13 mouse cellular contexts compared by ENCODE assay signal in genomic region chr12:106016265-106017012, GRCm38 (mm10). TPM values are rescaled to one million over a fixed set of nuclear protein-coding genes. Genes with fewer than 3 reads are reported as not detected.
DNase-seq lines count a peak whose midpoint lies in the region; ATAC-seq and TF ChIP-seq lines count a peak whose summit lies in the region.
"Had no signal": no experiment of that assay in that cellular context is flagged by ENCODE, and none has a peak within 500 bp of the region (broad histone marks: within the 10 kb centered on the region; RNA-seq: fewer than 3 reads in every experiment).

No protein-coding gene starts in this region.

- DNase-seq in lung, postnatal 25 days (ENCODE audit: low spot score), result peak; percentile 35
- no peak for DNase-seq in lung, adult 2 months
- DNase-seq in left cerebral cortex, adult 11 months (ENCODE audit: low spot score), result no peak
- no peak for DNase-seq in frontal cortex, postnatal 36 days (ENCODE audit: low spot score in 2 of 2)
- DNase-seq in c-Kit-positive CD71-positive TER-119-positive erythroid progenitor cells, embryonic 14.5 days (ENCODE audit: low spot score), result no peak
- DNase-seq: cerebellum, adult 9-11 months; kidney, postnatal 10 days; lung, adult 18-20 months; right cerebral cortex, postnatal 14 days had no signal

- no peak overlapping the region for H3K4me3 ChIP-seq in lung, adult 2 months (replicated peaks; ENCODE audit: extremely low read depth, low read depth, low read length)
- H3K4me3 ChIP-seq in liver, embryonic 15.5 days (replicated peaks), result no peak overlapping the region
- H3K4me3 ChIP-seq: midbrain, embryonic 10.5 days had no signal

- peak; percentile 90 for ATAC-seq in activated CD4-positive, CD25-positive, alpha-beta regulatory T cell, adult 4 months
- ATAC-seq in liver, embryonic 15.5 days (ENCODE audit: insufficient read depth), result no peak
- ATAC-seq in neutrophil, adult 5-6 weeks (ENCODE audit: extremely low read depth, insufficient number of reproducible peaks, low FRiP score, poor library complexity, severe bottlenecking), result peak; percentile 68

- peak overlapping the region; percentile 15 for H3K4me2 ChIP-seq in liver, embryonic 15.5 days

- peak overlapping the region; percentile 3; the same call in 1 of the 2 replicates for H3K27ac ChIP-seq in liver, embryonic 15.5 days (replicated peaks)
- H3K27ac ChIP-seq: midbrain, embryonic 10.5 days had no signal

- peaks cover 38% of the 10 kb centered on the region for H3K36me3 ChIP-seq in liver, embryonic 15.5 days (replicated peaks)

- no peak overlapping the region for H3K9ac ChIP-seq in liver, embryonic 15.5 days

- H3K4me1 ChIP-seq in lung, adult 2 months (ENCODE audit: control insufficient read depth, insufficient read depth, low read length), result no peaks in the 10 kb centered on the region
- peaks cover 64% of the 10 kb centered on the region for H3K4me1 ChIP-seq in liver, embryonic 15.5 days (replicated peaks)

- TF ChIP-seq POLR2A in lung, adult 2 months (IDR thresholded peaks at IDR 0.05; ENCODE audit: borderline replicate concordance, extremely low read depth, low read depth, low read length), result no peak

- whole genome bisulfite sequencing in lung, adult 2 months, result 77% methylated on average over 12 of the region's 12 CpGs
- 69% methylated on average over 12 of the region's 12 CpGs for WGBS in liver, embryonic 15.5 days (ENCODE audit: insufficient replicate concordance)

- no peak for TF ChIP-seq CTCF in lung, adult 2 months (IDR thresholded peaks at IDR 0.05; ENCODE audit: insufficient read depth, low read length)

- H3K27me3 ChIP-seq in liver, embryonic 15.5 days, result no peaks in the 10 kb centered on the region

- H3K9me3 ChIP-seq in liver, embryonic 15.5 days (replicated peaks), result no peaks in the 10 kb centered on the region
- H3K9me3 ChIP-seq: midbrain, embryonic 10.5 days had no signal

RNA-seq across cellular contexts. Expression of gene Vrk1, which starts 6.4 kb away (rescaled TPM):
- 5.2 and 7.9 TPM in 2 replicates for polyA plus RNA-seq in lung, adult 2 months (2012; rRNA removed)
- polyA plus RNA-seq in activated CD4-positive, CD25-positive, alpha-beta regulatory T cell, adult 4 months (2017; shearing (Covaris generic)), result 100 to 1,000 TPM; 161 to 189 TPM
- polyA plus RNA-seq in liver, embryonic 15.5 days (2015; fragmentation: Nextera tagmentation; extraction: Ambion mirVana), result 77.5 and 87.2 TPM in 2 replicates
- total RNA-seq in neutrophil, adult 5-6 weeks (2017), result 120 and 128 TPM in 2 replicates
